Mouse (Mus musculus): ENCODE measurements around the gene Fshr.

DNA sequence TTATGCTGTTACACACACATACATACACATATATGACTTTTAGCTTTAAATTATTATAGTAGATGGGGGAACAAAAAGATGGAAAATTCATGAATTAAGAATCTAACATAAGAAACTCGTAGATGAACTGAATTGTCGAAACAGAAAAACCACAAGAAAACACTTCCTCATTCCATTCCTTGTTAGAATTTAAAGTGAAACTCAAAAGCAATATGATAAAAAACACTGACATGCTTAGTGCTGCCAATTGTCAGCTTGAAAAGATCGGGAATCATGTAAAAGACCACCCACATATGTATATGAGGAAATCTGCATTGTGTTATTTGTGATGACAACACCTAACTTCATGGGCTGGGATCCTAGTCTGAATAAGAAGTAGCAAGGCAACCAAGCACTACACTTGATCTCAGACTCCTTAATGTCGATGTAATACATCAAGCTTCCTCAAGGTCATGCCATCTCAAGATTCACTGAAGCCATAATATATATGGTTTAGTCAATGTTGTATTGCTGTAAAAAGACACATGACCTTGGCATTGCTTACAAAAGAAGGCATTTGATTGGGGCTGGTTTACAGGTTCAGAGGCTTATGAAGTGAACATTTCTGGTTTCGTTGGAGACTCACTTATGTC is 99.6 kb downstream of the Fshr start:
- TF ChIP-seq POLR2A (IDR thresholded peaks at IDR 0.05; ENCODE audit: low read depth, low read length): no peak
- no peak for TF ChIP-seq CTCF (conservative IDR thresholded peaks at IDR 0.05; ENCODE audit: insufficient read depth, insufficient read length, low read depth, low read length)
